Mouse (Mus musculus) spleen, postnatal 36 days (tissue): ENCODE measurements around the gene Olfr1381.
"Not testable (repeated sequence)": the region's sequence is repeated elsewhere in the genome, so short reads cannot be mapped to it uniquely, and the experiment has no call there.

Source experiments
- DNase-seq, 2 experiments: peaks; one replicate each; pipeline ENCODE4 v3.0.0; 2022; ENCODE audit warnings: low spot score in 2 of 2, mixed read lengths in 1 of 2

The Olfr1381 gene

DNA sequence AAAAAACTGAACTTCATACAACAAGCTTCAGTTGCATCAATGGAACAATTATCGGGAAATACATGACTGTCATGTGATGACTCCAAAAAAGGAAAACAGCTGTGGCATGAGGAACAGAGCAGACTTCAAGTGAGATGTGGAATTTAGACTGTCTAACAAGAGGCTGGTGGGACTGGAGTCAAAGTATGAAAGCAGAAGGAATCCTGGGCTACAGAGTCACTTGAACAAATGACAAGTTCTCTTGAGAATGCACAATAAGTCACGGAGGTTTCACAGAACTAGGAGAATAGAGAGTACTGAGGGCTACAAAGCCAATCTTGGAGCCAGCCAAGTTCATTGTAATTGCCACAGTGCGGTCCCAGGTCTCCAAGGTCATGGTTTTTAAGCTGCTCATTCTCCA is at the start of gene Olfr1381:
Olfr1381 (plus strand) TSS at position 301 of the 400 bp plus-strand sequence.
- not testable (repeated sequence) for DNase-seq

DNA sequence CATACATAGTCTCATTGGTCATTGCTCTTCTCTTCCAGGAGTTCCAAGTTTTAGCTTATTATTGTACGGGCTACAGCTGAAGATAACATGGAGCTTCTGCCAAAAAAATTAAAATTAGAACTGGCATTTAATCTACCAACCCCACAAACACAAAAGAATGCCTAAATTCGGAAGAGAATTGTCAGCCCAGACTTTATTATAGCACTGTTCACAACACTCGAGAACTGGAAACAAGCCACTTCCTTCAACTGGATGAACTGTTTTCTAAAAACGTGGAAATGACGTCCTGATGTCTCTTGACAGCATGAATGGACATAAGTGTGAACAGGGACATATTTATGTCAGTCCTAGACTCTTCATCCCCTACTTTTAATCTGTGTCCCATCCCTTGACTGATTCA is 25.2 kb upstream of the Olfr1381 start:
- no peak for DNase-seq

DNA sequence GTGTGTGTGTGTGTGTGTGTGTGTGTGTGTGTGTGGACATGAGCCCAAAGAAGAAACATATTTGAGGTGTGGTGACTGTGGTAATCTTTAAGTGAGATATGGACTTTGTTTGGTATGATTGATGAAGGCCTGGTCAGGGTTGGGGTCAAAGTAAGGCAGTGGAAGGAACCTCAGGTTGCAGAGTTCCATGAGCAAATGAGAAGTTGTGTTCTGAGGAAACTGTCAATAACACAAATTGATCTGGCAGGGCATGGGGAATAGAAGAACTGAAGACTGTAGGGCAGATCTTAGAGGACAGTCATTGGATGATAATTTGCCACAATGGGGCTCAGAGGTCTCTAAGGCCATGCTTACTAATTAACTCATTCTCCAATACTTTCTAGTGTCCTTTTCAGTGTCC is 23.9 kb upstream of the Olfr1381 start, which contains the start of gene Olfr1383:
Olfr1383 (plus strand) TSS at position 301 of the 400 bp plus-strand sequence.
- DNase-seq, result no peak

DNA sequence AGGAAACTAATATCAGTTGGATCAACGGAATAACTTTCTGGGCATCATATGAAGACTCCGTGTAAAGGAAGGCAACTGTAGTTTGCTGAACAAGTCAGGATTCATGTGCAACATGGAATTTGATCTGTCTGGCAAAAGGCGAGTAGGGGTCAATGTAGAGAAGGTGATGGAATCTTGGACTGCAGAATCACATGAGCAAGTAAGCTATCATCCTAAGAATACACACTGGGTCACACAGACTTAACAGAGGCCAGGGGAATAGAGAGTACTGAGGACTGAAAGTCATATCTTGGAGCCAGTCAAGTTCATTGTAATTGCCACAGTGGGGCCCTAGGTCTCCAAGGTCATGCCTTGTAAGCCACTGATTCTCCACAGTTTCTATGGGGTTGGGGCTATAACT is 15.3 kb upstream of the Olfr1381 start, which contains the start of gene Olfr1382:
Olfr1382 (plus strand) TSS at position 301 of the 400 bp plus-strand sequence.
- DNase-seq, result no peak

DNA sequence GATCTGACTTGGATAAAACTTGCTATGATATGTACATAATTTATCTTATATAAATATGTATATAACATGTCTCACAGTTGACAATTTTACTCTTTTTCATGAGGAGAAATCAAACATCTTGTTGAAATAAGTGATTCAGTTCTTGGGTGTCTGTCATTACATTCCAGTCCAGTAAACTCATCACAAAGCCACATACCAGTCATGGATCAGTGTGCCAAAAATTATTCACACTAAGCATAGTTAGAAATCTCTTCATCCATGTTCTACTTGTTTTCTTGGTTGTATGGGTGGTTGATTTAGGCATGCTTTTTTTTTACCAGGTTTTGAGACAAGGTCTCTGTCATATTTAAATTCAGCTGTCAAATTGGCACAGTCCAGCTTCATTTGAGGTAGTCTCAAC is 10.5 kb upstream of the Olfr1381 start:
- DNase-seq, result no peak

DNA sequence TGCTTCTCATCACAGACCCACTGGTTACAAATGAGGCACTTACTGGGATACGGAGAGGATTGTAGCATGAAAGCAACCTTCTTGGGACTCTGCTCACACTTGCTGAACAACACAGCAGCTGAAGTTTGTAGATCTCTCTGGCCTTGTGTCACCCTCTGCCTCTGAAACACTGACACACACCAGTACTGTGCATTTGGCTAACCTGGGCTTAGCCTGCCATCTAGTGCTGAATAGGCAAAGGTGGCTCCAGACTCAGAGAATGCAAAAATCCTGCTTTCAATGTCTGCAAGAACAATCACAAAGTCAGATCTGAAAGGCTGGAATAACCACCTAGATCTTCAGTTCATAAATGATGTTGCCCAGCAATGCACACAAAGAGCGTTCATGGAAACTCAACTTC is 6.6 kb upstream of the Olfr1381 start:
- DNase-seq, result not testable (repeated sequence)

DNA sequence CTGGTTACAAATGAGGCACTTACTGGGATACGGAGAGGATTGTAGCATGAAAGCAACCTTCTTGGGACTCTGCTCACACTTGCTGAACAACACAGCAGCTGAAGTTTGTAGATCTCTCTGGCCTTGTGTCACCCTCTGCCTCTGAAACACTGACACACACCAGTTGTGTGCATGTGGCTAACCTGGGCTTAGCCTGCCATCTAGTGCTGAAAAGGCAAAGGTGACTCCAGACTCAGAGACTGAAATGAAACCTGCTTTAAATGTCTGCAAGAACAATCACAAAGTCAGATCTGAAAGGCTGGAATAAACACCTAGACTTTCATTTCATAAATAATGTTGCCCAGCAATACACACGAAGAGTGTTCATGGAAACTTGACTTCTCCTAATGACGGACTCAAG is 10.8 kb downstream of the Olfr1381 start:
- not testable (repeated sequence) for DNase-seq

DNA sequence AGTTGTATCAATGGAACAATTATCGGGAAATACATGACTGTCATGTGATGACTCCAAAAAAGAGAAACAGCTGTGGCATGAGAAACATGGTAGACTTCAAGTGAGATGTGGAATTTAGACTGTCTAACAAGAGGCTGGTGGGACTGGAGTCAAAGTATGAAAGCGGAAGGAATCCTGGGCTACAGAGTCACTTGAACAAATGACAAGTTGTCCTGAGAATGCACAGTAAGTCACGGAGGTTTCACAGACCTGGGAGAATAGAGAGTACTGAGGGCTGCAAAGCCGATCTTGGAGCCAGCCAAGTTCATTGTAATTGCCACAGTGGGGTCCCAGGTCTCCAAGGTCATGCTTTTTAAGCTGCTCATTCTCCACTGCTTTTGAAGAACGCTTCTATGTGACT is 13.3 kb downstream of the Olfr1381 start, which contains the start of gene Olfr1380:
Olfr1380 (plus strand) TSS at position 301 of the 400 bp plus-strand sequence.
- DNase-seq, result not testable (repeated sequence)

DNA sequence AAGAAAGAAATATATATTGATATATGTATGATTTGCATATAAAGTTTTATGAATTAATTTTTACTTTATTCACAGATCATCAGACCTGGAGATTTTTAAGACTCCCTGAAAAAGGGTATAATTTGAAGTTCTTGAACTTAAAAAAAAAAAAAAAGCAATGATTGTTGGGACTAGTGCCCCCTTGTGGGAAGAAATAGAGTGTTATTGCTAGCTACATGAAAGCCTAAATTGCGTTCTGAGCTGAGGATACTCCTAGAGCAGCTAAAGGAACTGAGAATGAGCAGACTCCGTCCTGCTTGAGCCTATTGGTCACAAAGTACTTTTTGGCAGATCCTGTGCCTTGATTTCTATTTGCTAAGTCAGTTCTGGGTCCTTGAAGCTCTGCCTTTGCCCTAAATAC is 31.8 kb downstream of the Olfr1381 start:
- not testable (repeated sequence) for DNase-seq

DNA sequence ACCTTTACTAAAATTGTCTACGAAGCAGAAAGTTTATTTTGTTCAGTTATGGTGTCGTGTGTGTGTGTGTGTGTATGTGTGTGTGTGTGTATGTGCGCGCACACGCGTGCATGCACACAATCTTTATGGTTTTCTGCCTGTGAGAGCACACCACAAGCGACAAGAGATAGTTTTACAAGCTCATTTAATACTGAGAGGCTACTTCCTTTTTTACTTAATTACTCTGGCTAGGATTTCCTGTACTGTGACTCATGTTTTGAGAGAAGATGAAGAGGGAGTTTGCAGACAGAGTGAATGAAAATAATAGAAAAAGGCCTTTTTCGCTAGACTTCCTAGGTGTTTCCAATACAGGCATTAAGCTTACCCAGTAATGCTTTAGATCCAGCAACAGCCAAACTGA is 37.2 kb downstream of the Olfr1381 start:
- DNase-seq, result not testable (repeated sequence)

DNA sequence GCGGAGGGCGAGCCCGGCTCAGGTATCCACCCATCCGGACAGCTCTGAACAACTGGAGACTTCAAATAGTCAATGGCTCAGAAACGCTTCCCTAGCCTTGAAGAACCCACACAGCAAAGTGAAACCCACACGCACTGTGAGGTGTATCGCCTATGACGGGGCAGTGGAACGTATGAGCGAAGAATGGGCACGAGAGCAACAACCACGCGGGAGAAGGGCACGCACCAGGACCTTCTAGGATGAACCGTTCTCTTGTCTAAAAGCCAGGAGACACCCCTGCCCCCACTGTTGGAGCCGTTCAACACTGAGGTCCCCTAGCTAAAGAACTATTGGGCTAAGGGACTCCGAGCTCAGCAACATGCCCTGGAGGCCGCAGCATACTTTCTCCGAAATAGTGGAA is 47.0 kb downstream of the Olfr1381 start:
- DNase-seq, result no peak

DNA sequence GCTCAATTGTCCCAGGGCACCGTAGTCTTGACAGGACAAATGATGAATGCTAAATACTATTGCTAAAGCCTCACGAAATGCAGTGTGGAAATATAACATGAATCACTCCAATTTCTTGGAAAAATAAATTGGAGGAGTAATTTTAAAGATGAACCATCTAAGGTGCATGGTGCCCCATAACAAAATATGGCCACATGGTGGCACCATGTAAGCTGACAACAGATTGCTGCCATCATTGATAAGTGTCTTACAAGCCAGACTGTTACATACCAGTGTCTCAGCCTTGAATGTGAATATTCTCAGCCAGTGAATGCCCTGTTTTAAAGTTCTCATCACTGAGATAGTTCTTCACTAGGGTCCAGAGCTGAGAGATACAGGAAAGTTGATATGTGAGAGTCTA is 53.9 kb downstream of the Olfr1381 start:
- DNase-seq, result not testable (repeated sequence)
